Mouse (Mus musculus) adrenal gland, adult 2 months (tissue): ENCODE measurements at regions not wholly inside any gene's neighbourhood (a gene's known extent, or its start where the extent isn't known, plus 50 kb on each side); places are given as distances from the start of the nearest gene placed in this dataset.
"Not testable (repeated sequence)": the region's sequence is repeated elsewhere in the genome, so short reads cannot be mapped to it uniquely, and the experiment has no call there.

Source experiments
- DNase-seq: peaks from one replicate; pipeline ENCODE4 v3.0.0; 2021

DNA sequence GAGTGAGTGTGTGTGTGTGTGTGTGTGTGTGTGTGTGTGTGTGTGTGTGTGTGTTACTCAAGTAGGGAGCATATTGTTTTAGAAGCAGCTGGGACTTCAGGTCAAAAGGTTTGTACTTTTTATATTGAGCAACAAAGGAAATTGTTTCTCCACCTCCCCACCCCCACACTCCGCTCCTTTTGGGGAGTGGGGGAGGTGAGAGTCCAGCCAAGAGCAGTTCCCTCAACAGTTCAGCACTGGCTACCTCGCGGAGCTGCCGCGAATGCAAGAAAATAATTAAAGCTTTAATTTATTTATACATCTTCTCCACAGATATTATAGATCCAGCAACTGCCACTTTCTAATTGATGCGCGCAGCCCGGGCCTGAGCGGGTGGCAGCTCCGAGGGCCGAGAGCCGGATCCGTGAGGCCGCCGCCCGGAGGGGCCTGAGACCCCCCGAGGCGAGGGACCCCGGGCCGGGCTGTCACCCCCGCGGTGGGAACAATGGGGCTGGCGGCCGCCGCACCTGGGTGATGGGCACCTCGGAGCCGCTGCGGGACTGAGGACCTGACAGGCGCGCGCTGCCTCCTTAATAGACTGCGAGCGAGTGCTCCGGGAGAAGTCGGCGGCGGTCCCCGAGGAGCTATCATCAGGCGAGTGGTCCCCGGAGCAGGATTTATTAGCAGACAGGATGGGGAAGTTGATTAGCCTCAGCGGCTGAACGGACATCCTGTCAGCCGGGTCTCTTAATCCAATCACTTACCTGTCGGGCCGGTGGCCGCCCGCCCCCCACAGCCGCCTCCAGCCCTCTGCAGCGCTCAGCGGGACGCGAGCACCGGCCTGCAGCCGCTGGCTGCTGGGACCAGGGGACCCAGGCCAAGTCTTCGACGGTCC lies 124.4 kb downstream of the Melk start:
- no peak for DNase-seq

DNA sequence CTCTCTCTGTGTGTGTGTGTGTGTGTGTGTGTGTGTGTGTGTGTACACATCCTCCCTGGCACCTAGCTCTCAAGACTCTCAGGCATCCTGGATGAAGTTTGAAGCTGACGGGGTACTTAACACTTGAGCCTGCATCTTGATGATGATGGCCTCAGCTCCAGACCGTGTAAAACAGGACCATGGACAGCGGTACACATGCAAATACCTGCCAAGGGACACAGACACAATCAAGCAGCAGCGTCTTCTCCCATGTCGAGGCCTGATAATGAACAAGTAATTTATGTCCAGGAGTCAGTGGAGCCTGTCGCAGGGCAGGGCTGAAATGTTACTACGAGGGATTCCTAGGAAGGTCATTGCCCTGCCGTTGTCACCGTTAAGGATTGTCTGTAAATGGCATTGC lies 133.9 kb downstream of the Melk start:
- no peak for DNase-seq

DNA sequence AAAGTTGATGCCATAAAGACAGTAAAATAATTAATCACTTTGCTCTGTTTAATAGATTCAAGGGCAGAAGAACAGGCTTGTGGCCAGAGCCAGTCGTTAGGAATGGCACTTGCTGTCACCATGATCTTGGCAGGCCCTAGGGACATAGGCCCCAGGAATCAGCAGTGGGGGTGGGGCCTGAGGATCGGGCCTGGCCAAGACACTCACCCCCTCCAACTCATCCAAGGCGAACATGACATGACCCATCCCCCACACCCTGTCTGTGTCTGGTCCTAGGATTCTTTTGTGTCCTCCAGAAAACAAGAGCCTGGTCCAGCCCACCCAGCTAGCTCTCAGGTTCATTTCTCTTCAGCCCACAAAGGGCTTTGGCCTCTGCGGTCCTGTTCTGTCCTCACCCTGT lies 144.8 kb downstream of the Melk start:
- peak; percentile 30 for DNase-seq

DNA sequence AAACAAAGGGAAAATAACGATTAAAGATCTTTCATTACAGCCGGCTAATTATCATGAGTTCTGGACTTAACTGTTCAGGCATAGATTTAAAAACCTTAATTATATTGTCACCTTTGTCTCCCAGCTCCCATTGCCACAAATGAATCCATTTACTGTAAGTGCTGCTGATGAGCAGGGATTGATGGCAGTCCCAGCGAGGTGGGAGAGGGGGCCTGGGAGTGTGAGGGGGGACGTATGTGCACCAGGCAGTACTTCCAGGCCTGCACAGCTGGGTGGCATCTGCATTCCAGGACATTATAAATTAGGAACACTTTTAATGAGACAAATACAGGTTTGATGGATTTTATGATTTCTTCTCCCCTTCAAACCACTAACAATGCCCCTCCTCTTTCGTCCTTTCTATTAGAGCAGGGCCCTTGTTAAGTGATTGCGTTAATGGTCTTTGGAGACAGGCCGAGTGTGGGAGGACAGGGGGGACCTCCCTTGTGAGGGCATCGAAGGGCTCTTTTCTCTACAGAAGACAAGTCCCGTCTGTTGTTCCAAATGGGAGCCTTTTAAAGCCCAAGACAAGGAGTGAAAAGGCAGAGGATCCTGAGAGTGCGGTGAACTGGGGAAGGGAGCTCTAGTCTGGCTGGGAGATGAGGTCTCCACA lies 150.3 kb downstream of the Melk start:
- DNase-seq: no peak

DNA sequence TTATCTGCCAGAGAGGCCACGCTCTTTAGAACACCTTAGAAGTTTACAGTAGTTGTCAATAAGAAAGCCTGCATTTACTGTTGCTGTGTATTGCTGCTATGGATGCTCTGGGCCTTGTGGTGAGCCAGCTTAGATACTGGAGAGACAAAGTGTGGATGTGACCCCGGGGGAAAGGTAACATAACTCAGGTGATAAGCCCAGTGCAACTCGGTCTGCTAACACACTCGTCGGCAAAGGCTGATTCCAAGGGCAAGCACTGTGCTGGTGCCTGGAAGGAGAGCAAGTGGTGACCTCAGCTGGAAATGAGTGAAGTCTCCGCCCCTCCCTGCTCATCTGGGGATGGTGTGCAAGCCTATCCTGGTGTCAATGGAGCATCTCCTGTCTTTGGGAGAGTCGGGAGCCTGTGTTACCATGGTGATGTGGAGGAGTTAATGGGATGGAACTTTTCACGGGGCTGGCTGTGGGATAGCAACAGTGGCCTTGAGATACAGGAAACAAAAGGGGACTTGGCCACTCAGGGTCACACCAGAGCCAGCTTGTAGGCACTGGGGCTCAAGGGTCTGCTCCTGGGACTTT lies 151.5 kb downstream of the Melk start:
- DNase-seq: no peak

DNA sequence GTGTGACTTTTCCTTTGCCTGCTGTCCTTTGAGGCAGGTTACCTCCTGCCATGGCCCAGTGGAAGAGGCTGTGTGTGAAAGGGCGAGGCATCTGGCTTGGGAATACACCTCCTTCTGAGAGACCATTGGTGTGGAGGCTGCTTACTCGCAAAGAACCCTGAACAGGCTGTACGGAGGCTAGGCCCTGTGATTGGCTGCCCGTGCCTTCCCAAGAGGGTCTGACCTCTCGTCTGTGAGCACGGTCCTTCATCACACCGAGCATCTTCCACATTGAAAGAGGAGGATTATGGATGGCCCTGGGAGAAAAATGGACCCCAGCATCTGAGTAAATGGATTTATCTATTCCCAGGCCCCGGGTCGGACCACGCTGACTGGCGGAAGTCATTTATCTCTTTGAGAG lies 152.9 kb downstream of the Melk start:
- no peak for DNase-seq

DNA sequence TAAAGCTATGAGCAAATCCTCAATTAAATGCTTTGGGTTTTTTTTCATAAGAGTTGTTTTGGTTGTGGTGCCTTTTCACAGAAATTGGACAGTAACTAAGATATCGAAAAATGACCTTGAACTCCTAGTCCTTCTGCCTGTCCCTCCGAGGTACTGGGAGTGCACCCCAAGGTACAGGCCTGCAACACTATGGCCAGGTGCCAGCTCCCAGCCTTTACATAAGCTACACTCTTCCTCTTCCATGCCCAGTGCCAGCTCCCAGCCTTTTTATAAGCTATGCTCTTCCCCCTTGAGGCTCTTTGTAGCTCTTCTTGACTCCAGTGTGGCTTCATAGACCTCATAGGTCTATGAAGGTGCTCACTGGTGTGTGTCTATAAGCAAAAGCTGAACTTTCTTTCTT lies 155.2 kb downstream of the Melk start:
- DNase-seq: no peak

DNA sequence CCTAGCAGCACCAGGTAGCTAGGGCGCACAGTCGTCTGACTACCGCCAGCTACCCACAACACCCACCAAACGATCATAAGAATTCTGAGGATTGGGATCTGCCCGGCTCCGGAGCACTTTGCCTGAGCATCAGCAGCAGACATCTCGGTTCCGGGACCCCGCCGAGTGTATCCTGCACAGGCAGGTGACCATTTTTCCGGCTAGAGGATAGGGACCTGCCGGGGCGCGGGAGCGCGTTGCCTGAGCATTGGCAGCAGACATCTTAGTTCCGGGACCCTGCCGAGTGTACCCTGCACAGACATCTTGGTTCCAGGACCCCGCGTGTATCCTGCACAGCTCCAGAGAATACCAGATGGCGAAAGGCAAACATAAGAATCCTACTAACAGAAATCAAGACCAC lies 172.8 kb downstream of the Melk start:
- DNase-seq: not testable (repeated sequence)
